Mouse (Mus musculus) layer of hippocampus, adult 9-11 months (tissue): Measurements from ENCODE around the gene Stac2.
A peak's percentile ranks its signal among the peaks of the same experiment; 100 is the strongest.

Experiments
- DNase-seq: peaks from one replicate; pipeline ENCODE4 v3.0.0; 2022

Gene Stac2

DNA sequence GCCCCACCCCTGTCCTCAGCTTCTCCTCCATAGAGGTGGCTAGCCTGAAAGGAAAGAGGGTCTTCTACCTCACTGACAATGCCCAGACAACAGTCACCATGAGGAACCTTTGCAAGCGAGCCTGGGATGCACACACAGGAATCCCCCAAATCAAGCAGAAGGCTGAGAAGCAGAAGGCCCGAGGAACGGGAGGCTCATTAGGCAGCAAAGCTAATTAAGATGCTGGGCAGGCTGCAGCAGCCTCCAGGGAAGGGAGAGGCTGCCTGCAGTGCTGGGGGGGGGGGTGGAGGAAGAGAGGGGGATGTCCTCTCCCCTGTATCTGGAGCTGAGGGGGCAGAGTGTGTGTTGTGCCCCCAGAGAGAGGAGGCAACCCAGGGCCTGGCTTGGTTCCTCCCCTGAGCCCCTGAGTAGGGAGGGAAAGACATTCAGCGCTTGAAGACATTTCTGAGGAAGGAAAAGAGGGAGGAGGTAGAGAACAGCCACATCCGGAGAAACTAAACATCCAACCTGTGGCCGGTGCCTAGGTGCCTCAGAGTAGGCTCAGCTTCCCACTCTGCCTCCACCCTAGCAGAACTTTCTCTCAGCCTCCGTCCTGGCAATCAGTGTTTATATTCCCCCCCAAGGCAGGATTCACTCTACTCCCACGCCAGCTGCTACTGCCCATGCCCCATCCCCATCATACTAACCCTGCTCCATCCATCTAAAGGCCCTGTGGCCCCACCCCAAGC lies 33.2 kb downstream of the Stac2 start:
- DNase-seq, result no peak

DNA sequence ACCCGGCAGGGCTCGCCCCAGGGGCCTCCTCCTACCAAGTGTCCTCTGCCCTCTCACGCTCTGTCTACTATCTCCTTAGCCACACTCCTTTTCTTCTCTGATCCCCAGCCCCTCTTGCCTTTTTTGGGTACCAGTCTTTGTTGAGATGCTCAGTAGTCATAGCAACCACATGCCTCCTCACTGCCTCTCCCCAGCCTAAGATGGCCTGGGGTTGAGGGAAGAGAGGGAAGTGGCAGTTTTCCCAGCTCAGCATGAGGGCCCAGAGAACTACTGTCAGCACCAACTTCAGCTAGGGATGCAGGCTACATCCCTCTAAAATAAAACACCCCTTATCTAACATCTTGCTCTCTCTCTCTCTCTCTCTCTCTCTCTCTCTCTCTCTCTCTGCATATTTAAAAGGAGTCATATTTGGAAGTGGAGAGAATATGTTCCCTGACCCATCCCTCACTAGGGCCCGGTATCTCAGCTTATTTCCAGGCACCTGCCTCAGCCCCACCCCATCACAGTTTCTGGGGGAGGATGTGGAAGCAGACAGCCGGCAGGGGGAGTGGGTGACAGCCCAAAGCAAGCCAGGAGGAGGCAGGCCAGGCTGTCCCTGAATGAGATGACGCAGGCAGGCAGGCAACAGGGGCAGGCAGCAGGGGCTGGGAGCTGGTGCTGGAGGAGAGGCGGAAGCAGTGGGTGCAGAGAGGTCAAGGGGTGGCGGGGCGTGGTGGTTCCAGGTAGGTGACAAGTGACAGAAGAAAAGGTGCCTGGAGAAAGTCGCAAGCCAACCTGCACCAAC lies 34.2 kb downstream of the Stac2 start:
- peak; percentile 89 for DNase-seq

DNA sequence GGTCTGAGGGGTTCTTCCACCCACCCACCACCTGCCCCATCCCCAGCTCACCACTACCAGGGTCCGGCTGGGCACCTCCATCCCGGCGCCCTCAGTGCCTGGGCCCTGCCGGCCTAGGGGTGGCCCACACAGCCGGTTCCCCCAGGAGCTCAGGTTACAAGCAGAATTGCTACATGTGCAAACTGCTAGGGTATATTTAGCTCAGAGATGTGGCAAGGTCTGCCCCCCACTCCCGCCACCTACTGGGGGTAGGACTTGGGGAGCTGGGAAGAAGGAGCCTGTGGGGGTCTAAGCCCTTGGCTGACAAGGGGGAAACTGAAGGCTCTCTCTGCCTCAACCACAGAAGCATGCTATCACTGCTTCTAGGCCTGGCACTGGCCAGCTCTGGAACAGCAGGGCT lies 35.0 kb downstream of the Stac2 start:
- no peak for DNase-seq

DNA sequence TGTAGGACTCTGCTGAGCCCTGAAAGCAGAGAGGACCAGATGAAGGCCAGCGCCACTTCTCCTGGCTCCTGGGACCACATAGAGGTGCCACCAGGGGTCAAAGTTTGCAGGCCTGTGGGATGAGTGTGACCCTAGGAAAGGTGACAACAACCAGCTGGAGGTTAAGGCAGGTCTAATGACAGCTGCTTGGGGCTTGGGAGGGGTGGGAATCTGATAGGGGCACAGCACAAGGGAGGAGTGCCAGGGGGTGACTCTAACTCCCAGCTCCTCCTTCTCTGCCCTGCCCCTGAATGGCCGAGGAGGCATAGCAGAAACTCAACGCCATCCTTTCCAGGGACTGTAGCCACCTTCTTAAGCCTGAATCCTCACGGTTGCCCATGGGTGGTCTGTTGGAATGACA lies 36.4 kb downstream of the Stac2 start:
- DNase-seq, result no peak

DNA sequence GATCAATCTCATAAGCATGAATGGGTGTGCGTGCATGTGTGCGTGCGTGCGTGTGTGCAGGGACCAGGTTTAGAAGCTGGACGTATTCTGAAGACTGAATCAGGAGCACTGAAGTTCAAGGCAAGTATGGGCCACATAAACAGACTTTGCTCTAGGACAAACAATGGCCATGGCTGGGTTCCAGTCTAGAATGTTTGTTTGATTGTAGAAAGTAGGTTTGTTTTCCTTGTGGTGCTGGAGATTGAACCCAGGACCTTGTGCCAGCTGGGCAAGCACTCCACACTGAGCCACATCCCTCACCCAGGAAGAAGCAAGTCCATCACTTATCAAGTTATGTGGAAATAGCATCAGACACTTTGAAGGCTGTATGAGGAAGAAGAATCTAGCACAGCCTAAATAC lies 37.1 kb downstream of the Stac2 start:
- no peak for DNase-seq

DNA sequence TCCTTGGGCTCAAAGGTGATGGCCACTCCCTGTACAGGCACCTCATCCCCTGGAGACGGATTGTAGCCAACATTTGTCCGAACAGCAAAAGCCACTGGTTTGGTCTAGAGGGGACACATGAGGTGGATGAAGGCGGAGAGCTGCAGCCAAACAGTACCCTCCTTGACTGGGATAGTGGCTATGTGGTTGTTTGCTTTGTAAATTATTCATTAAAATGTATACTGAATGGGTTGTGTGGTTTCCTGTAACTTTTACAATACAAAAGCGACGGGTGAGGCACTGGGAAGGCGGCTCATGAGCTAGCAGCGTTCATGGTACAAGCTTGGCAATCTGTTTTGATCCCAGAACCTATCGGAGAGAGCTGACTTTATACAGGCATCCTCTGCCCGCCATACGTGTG lies 40.4 kb downstream of the Stac2 start:
- no peak for DNase-seq

DNA sequence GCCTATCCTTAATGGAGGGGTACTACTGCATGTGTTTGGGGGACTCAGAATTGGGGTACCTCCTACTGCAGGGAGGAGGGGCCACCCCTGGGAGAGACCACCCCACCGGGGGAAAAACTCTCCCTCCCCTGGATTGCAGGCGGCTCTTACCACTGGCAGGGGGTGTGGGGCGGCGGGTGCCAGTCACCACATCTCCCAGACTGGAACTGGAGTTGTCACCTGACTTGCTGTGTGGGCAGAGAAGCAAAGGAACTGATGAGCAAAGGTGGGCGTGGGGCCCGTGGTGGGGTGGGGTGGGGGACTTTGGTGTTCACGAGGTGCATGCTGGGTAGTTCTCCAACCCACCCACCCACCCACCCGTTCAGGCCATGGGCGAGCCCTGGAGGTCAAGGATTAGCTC lies 41.5 kb downstream of the Stac2 start:
- no peak for DNase-seq

DNA sequence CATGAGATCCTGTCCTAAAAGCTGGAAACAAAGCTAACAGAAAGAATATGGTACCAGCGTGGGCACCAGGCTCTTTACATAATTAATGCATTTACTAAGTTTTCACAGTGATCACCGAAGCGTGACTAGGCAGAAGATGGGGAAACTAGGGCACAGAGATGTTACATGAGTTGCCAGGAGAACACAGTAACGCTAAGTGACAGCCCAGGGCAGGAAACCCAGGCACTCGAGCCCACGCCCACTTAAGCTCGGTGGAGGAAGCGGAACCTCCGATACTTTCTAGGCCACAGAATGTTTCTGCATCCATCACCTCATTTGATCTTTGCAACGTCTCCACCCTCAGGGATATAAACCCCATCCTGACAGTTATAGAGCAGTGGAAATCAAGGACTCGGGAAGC lies 45.2 kb downstream of the Stac2 start:
- DNase-seq, result no peak

DNA sequence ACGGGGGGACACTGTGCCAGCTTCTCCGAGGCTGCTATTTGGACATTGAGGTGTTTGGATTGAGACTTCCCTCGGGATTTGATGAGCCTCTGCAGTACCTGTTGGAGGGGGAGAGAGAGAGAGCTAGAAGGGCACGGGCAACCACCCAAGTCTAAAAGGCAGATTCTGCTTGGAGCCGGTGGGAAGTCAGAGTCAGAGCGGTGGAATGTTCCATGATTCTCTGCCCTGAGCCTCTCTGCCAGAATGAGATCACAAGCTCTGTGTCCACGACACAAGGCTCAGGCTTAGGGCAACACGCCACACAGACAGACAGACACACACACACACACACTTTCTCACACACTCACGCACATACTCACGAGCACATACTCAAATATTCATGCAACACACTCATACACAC lies 47.6 kb downstream of the Stac2 start:
- DNase-seq, result no peak

DNA sequence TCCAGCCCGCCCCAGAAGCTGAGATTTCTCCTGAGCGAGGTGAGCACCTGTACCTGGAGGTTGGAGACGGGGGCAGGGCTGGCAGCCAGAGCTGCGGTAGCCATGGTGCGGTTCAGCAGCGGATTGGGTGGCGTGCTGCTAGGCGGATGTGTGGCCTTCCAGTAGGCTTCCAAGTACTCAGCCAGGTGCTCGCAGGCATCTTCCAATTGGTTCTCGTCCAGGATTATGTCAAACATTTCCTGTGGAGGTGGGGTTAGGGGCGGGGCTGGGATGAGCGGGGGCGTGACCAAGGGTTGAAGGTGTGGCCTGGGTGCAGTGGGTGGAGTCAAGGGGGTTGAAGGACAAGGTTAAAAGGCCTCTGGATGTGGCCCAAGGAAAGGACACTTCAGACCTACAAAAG lies 48.2 kb downstream of the Stac2 start:
- DNase-seq, result no peak

DNA sequence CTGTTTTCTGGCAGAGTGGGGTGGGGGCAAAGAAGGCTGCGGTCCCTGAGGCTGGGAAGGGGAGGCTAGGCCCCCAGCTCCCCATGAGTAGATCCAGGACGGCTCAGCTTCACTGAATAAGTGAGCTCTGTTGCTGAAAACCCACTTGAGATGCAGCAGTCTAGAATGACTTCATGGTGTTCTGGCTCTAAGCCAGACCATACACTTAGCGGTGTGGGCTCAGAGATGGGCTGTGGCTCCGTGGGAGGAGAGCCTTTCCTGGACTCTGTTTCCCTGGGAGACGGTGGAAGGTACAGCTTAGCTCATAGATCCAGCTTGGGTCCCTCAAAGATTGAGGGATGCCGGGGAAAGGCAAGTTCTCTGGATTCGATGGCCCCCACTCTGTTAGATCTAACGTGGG lies 49.1 kb downstream of the Stac2 start:
- no peak for DNase-seq

DNA sequence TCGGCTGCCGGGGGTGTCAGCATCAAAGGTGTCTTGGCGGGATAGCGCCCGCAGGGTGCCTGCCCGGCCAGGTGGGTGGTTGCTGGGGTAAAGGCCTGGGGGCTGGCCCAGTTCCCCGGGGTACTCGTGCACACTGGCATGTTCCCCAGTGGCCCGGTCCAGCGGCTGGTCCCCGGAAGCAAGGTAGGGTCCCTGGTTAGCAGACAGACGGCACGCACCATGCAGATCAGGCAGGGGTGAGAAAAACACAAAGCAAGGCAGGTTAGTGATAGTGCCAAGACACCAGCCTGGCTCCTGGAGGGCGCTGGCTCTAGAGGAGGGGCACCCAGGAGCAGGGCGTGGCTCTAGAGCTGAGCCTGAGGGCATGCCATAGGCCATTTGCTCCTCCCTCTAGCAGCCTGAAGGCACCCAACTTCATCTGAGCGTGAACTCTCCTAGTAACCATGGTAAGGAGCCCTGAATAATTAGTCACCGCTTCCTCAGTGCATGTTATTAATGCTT lies 50.0 kb downstream of the Stac2 start:
- no peak for DNase-seq

DNA sequence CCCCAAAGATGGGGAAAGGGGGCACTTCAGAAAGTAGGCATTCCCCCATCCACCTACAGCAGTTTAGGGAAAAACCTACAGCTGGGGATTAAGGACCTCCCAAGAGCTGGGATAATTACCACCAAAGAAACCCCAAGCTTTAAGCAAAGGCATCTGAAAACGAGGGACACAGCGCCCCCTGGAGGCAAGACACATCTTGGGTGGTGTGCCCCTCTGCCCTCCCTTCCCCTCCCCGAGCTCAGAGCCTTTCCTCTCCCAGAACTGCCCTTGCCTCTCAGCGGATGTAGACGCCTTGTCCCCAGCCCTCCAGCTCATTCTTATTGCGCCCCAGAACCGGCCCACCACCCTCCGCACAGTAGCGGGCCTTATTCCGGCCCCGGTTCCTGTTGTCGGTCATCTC lies 50.6 kb downstream of the Stac2 start:
- DNase-seq, result no peak

DNA sequence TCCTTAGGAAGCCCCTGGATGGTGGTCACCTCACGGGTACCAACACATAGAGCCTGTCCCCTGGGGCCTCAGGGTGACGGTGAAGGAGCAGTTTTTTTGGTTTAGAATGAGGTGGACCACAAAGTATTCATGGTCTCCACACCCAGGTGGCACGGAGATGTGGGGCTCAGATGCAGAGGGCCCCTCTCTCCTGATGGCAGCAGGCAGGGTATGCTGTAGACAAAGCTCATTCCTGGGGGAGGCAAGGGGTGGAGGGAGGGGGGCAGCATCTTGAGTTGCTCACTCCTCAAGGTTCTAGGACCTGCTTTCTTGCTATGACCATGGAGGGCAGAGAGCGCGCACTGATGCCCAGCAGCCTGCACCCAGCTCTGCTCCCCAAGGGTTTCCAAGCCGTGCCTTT lies 51.3 kb downstream of the Stac2 start:
- no peak for DNase-seq

DNA sequence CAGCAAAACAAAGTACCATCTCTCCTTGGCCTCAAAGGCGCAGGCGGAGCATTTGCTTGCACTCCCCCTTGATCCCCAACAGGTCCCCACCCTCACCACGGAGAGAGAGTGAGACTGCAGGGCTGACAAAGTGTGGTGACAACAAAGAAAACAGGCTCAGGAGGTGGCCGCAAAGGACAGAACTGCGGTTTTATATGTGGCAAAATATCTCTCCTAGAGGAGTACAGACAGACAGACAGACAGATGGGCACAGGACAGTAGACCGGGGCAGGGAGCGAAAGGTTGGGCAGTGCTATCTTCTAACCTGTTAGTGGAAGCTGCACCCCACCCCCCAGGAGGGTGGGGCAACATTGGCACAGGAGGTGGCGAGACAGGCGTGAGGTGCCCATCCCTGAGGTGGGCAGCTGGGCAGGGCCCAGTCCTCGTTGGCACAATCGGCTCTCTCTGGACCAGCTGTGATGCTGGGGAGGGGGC lies 51.9 kb downstream of the Stac2 start:
- DNase-seq, result no peak

DNA sequence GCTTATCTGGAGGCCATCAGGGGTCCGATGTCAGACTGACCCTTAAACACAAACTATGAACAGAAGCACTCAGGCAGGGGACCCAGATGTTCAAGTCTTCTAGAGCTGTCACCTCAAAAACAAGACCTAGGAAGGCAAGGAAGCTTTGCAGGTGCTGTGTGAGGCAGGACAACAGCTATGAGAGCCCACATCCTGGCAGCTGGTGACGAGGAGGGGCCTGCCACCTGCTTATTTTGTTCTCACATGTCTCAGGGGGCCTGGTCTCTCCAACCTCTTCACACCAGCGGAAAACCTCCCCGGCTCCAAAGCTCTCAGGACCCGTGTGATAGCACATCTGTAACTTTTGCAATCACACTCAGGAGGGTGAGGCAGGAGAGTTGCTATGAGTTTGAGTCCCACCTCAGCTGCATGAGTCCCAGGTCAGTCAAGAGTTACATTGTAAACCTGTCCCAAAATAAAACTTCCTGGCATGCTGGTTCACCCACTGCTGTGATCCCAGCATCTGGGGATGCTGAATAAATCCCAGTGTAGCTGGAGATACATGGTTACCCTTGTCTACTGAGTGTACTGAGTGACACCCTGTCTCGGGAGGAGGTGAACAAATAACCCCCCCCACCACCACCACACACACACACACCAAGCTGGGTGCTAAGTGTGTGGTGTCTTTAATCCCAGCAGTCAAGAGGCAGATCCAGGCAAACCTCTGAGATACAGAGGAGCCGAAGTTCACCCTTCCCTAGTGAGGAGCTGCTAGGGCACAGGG lies 52.7 kb downstream of the Stac2 start:
- no peak for DNase-seq

DNA sequence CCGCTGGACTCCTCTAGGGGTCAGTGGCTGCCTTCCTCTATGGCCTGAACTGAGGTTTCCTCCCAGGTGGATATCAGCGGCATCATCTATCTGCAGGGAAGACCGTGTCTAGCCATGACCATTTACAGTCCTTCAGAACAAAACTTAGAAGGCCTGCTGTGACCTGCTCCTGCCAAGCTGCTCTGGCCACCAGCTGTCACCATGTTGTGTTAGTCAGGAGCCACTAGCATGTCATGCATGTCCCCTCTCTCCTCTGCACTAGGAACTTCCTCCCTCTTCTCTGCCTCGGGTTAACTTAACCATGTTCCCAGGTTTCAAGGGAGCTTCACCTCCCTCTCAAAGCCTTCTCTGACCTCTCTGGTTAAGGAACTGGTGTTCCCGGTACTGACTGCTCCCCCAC lies 53.5 kb downstream of the Stac2 start:
- DNase-seq, result no peak

DNA sequence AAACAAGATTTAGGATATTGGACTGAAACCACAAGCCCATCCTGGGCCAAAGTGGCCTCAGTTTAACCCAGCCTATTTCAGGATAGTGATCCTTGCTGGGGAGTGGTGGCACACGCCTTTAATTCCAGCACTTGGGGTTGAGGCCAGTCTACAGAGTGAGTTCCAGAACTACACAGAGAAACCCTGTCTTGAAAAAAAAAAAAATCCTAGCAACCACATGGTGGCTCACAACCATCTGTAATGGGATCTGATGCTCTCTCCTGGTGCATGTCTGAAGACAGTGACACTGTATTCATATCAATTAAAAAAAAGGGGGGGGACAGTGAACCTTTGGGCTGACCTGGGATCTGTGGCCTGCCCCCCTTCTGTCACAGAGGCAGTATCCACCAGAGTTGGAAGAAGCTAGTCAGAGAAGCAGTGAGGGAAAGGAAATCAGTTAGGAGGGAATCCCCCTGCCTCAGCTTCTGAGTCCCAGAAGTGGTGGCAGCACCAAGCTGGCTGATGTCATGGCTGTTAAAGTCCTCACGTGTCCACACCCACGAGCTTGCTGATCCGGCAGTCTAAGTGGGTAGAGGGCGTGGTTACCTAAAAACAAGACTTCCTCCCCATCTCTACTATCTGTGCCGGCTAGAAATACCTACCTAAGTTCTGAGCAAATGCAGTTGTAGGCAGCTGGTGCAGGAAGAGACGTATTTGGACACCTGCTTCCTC lies 54.2 kb downstream of the Stac2 start:
- DNase-seq, result no peak

DNA sequence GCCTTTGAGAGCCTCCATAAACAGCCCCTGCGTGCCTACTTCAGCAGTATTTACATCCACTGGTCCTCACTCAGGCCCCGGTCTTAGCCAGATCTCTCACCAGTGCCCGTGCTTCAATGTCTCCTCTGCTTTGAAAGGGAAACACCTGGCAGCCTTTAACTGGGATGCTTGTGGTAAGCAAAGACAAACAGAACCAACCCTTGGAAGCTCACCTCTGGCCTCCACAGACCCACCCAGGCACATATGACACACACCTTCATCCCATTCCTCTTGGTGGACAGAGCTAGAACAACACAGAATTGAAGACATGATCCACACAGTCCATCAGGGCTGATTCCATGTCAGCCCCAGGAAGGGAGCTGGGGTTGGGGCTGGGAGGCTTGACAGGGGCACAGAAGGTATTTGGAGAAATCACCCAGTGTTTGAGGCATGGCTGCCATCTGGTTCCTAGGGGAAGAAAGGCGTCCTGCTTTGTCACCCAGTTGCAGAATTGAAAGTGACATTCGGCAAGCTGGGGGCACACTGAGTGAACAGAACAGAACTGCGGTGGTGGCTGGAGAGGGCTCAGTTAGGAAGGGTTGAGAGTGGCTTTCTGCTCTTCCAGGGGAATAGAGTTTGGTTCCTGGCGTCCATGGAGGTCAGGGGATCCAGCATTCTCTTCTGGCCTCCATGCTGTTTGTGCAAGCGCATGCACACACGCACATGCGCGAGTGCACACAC lies 55.0 kb downstream of the Stac2 start:
- no peak for DNase-seq

DNA sequence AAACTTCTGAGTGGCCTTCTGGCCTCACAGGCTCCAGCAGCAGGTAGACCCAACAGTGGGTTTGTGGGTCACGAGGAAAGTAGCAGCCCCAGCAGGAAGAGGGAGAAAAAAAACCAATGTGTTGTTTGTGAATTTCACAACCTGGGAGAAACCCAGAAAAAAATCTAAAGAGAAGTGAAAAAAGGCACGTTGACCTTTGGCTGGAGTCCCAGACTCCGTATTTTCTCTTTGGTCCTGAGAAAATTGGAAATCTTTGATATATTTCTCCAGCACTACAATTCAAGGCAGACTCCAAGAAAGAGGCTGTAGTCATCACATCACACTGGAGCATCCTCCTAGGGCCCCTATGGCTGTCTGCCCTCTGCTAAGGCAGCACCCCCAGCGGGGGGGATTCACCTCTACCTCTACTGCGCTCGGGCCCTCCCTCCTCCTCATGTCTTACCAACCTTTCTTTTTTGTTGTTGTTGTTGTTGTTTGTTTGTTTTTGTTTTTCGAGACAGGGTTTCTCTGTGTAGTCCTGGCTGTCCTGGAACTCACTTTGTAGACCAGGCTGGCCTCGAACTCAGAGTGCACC lies 55.8 kb downstream of the Stac2 start:
- DNase-seq, result no peak

DNA sequence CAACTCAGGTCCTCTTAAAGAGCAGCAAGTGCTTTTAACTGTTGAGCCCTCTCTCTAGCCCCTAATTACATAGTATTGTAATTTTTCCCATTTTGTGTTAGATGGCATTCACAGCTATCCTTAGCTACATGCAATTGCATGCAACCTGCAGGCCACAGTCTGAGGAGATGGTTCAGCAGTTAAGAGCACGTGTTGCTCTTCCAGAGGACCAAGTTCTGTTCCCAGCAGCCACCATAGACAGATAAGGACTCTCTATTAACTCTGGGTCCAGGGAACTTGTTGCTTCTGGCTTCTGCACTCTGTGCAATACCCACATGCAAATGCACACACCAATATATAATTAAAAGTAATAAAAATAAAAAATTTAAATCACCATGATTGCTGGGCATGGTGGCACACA lies 56.6 kb downstream of the Stac2 start:
- no peak for DNase-seq
